Comparison of ENCODE assay signal across 8 mouse cellular contexts in the genomic region with DNA sequence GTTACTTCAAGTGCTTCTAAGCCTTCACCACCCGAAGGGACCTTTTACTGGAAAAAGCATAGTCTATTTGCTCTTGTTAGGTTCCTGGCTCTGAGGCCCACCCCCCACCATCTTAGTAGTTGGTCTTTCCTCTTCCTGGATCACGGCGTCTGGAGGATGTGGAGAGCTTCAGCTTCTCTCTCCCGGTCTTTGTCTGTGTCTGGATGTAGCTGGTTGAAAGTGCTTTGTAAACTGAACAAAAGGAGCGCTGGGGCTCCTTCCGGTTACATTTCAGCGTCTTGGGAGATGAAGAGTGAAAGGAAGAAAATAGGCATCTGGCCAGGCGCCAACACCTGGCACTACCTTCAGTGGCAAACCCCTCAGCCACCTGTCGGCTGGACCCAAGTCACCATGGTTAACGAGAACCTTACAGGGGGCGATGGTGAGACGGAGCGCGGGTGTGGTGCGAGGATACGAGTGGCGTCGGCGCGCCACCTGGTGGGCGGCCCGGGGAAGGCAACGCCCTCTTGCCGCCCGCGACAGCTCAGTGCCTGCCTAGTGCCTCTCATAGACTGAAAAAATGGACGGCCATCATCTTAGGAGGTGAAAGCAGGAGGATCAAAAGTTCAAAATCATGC. TPM values are rescaled to one million over a fixed set of nuclear protein-coding genes. Genes with fewer than 3 reads are reported as not detected.
DNase-seq lines count a peak whose midpoint lies in the region; ATAC-seq and TF ChIP-seq lines count a peak whose summit lies in the region.

No protein-coding gene starts in this region.

- no peak overlapping the region for H3K9ac ChIP-seq in embryonic facial prominence, embryonic 14.5 days (ENCODE audit: low read depth, low read length)
- H3K9ac ChIP-seq in kidney, embryonic 15.5 days = no peak overlapping the region
- H3K9ac ChIP-seq in limb, embryonic 15.5 days = no peak overlapping the region
- H3K9ac ChIP-seq in midbrain, postnatal 0 days (replicated peaks; ENCODE audit: low read length, poor library complexity, severe bottlenecking) = no peak overlapping the region

- H3K27ac ChIP-seq in bone marrow, adult 2 months (ENCODE audit: control insufficient read depth, insufficient read depth, low read depth, low read length, poor library complexity) = no peak overlapping the region
- peak overlapping the region; percentile 31 for H3K27ac ChIP-seq in embryonic facial prominence, embryonic 14.5 days (replicated peaks; ENCODE audit: low read depth, low read length)
- peak overlapping the region; percentile 38; the same call in 1 of the 2 replicates for H3K27ac ChIP-seq in heart, embryonic 10.5 days
- no peak overlapping the region for H3K27ac ChIP-seq in kidney, embryonic 15.5 days
- H3K27ac ChIP-seq in limb, embryonic 15.5 days = no peak overlapping the region
- no peak overlapping the region for H3K27ac ChIP-seq in midbrain, postnatal 0 days (ENCODE audit: low read depth, low read length)

- H3K27me3 ChIP-seq in embryonic facial prominence, embryonic 14.5 days (replicated peaks; ENCODE audit: control insufficient read depth, insufficient read depth, low read length) = 0 out of 2 replicates have a peak, but pooled peaks cover 3% of the 10 kb centered on the region
- H3K27me3 ChIP-seq in heart, embryonic 10.5 days (ENCODE audit: insufficient read depth, poor library complexity, severe bottlenecking) = peaks cover 48% of the 10 kb centered on the region
- H3K27me3 ChIP-seq in kidney, embryonic 15.5 days = peaks cover 34% of the 10 kb centered on the region
- peaks cover 12% of the 10 kb centered on the region for H3K27me3 ChIP-seq in limb, embryonic 15.5 days
- H3K27me3 ChIP-seq in midbrain, postnatal 0 days (ENCODE audit: insufficient read depth, low read length) = no peaks in the 10 kb centered on the region; the same call in 1 of the 2 replicates

- peak; percentile 90 for DNase-seq in A20 (ENCODE audit: low read depth, low spot score)
- DNase-seq in embryonic facial prominence, embryonic 14.5 days (ENCODE audit: low spot score) = peak; percentile 93
- peak; percentile 91 for DNase-seq in heart, embryonic 10.5 days (ENCODE audit: low spot score)
- DNase-seq in midbrain, postnatal 0 days (ENCODE audit: low spot score) = peak; percentile 92
- peak; percentile 77 to 91 for DNase-seq in spleen, postnatal 10 days (ENCODE audit: low spot score in 2 of 2)

- H3K9me3 ChIP-seq in embryonic facial prominence, embryonic 14.5 days (ENCODE audit: control insufficient read depth, low read length) = no peaks in the 10 kb centered on the region
- H3K9me3 ChIP-seq in heart, embryonic 10.5 days = no peaks in the 10 kb centered on the region
- no peaks in the 10 kb centered on the region for H3K9me3 ChIP-seq in kidney, embryonic 15.5 days (replicated peaks)
- H3K9me3 ChIP-seq in limb, embryonic 15.5 days = no peaks in the 10 kb centered on the region
- no peaks in the 10 kb centered on the region for H3K9me3 ChIP-seq in midbrain, postnatal 0 days (ENCODE audit: low read length)

- TF ChIP-seq CTCF in bone marrow, adult 2 months (IDR thresholded peaks at IDR 0.05; ENCODE audit: control insufficient read depth, insufficient read depth, low read length) = peak; percentile 97
- TF ChIP-seq CTCF in midbrain, postnatal 0 days (IDR thresholded peaks at IDR 0.05) = peak; percentile 99

- WGBS in bone marrow, adult 2 months = 3% methylated on average over 27 of the region's 27 CpGs
- WGBS in embryonic facial prominence, embryonic 14.5 days = 6% methylated on average over 27 of the region's 27 CpGs
- WGBS in heart, embryonic 10.5 days = 9% methylated on average over 27 of the region's 27 CpGs
- WGBS in kidney, embryonic 15.5 days = 8% methylated on average over 26 of the region's 27 CpGs
- 5% methylated on average over 27 of the region's 27 CpGs for WGBS in limb, embryonic 15.5 days
- 3% methylated on average over 27 of the region's 27 CpGs for WGBS in midbrain, postnatal 0 days

- TF ChIP-seq POLR2A in bone marrow, adult 2 months (IDR thresholded peaks at IDR 0.05; ENCODE audit: borderline replicate concordance, control insufficient read depth, low read depth, low read length) = peak; percentile 34; the same call in 1 of the 2 replicates

- peak overlapping the region; percentile 49 for H3K4me2 ChIP-seq in embryonic facial prominence, embryonic 14.5 days (ENCODE audit: low read depth, low read length)
- H3K4me2 ChIP-seq in kidney, embryonic 15.5 days = peak overlapping the region; percentile 58
- H3K4me2 ChIP-seq in limb, embryonic 15.5 days = peak overlapping the region; percentile 42
- peak overlapping the region; percentile 29; the same call in 1 of the 2 replicates for H3K4me2 ChIP-seq in midbrain, postnatal 0 days (ENCODE audit: low read depth, low read length, poor library complexity, severe bottlenecking)

- no peaks in the 10 kb centered on the region for H3K36me3 ChIP-seq in embryonic facial prominence, embryonic 14.5 days (ENCODE audit: control insufficient read depth, insufficient read depth, low read length)
- H3K36me3 ChIP-seq in heart, embryonic 10.5 days = no peaks in the 10 kb centered on the region
- no peaks in the 10 kb centered on the region for H3K36me3 ChIP-seq in kidney, embryonic 15.5 days
- no peaks in the 10 kb centered on the region for H3K36me3 ChIP-seq in limb, embryonic 15.5 days
- no peaks in the 10 kb centered on the region for H3K36me3 ChIP-seq in midbrain, postnatal 0 days (ENCODE audit: insufficient read depth, low read length)

- ATAC-seq in embryonic facial prominence, embryonic 14.5 days (ENCODE audit: low read depth) = peak; percentile 77
- ATAC-seq in kidney, embryonic 15.5 days (replicated peaks; ENCODE audit: low FRiP score) = peak; percentile 52
- ATAC-seq in limb, embryonic 15.5 days (ENCODE audit: insufficient number of reproducible peaks, low FRiP score, low TSS enrichment, low read depth) = 0 out of 2 replicates have a peak, but pooled peaks have one; percentile 42
- peak; percentile 74 for ATAC-seq in midbrain, postnatal 0 days (ENCODE audit: low FRiP score)

- H3K4me3 ChIP-seq in bone marrow, adult 2 months (replicated peaks; ENCODE audit: control insufficient read depth, low read depth, low read length) = peak overlapping the region; percentile 38
- H3K4me3 ChIP-seq in embryonic facial prominence, embryonic 14.5 days (ENCODE audit: low read depth, low read length) = peak overlapping the region; percentile 24
- H3K4me3 ChIP-seq in heart, embryonic 10.5 days = peak overlapping the region; percentile 43
- H3K4me3 ChIP-seq in kidney, embryonic 15.5 days (replicated peaks) = peak overlapping the region; percentile 25
- H3K4me3 ChIP-seq in limb, embryonic 15.5 days = peak overlapping the region; percentile 27
- peak overlapping the region; percentile 1; the same call in 1 of the 2 replicates for H3K4me3 ChIP-seq in midbrain, postnatal 0 days (ENCODE audit: low read depth, low read length)

- peaks cover 2% of the 10 kb centered on the region; the same call in 1 of the 2 replicates for H3K4me1 ChIP-seq in bone marrow, adult 2 months (ENCODE audit: control insufficient read depth, insufficient read depth, low read length)
- peaks cover 4% of the 10 kb centered on the region for H3K4me1 ChIP-seq in embryonic facial prominence, embryonic 14.5 days (ENCODE audit: control insufficient read depth, insufficient read depth, low read length)
- peaks cover 31% of the 10 kb centered on the region for H3K4me1 ChIP-seq in heart, embryonic 10.5 days
- H3K4me1 ChIP-seq in kidney, embryonic 15.5 days = peaks cover 47% of the 10 kb centered on the region
- peaks cover 34% of the 10 kb centered on the region for H3K4me1 ChIP-seq in limb, embryonic 15.5 days
- no peaks in the 10 kb centered on the region for H3K4me1 ChIP-seq in midbrain, postnatal 0 days (ENCODE audit: insufficient read depth, low read length)

RNA-seq across cellular contexts. Expression of a gene that starts 6.2 kb away (rescaled TPM):
- not detected in 2 replicates for polyA plus RNA-seq in bone marrow, adult 2 months (2011; ENCODE audit: insufficient read depth, insufficient read length, low replicate concordance, missing spikeins)
- polyA plus RNA-seq in embryonic facial prominence, embryonic 14.5 days (2014; fragmentation: Nextera tagmentation; extraction: Ambion mirVana) = 0.72 and 1.1 TPM in 2 replicates
- 0.21 and 0.77 TPM in 2 replicates for polyA plus RNA-seq in heart, embryonic 10.5 days (2016; fragmentation: Nextera tagmentation; extraction: Ambion mirVana)
- polyA plus RNA-seq in kidney, embryonic 15.5 days (2015; fragmentation: Nextera tagmentation; extraction: Ambion mirVana) = 0.32 and 0.40 TPM in 2 replicates
- 0.69 and 0.70 TPM in 2 replicates for polyA plus RNA-seq in limb, embryonic 15.5 days (2015; fragmentation: Nextera tagmentation; extraction: Ambion mirVana)
- 22.3 and 22.8 TPM in 2 replicates for total RNA-seq in midbrain, postnatal 0 days (2014; rRNA removed)
- 5.1 and 5.6 TPM in 2 replicates for polyA plus RNA-seq in midbrain, postnatal 0 days (2015; fragmentation: Nextera tagmentation; extraction: Ambion mirVana)

Comparison
In these comparisons a context has a peak if more than half of its experiments do, and no peak if none do; other contexts are left out.
1. H3K27ac ChIP-seq: peak in embryonic facial prominence, embryonic 14.5 days (single experiment) and heart, embryonic 10.5 days (single experiment); none in bone marrow, adult 2 months (single experiment), kidney, embryonic 15.5 days (single experiment), limb, embryonic 15.5 days (single experiment) and midbrain, postnatal 0 days (single experiment).
2. Peak in every context shown above with its lines, with median percentiles within 50 percentile points of each other: DNase-seq, H3K4me3 ChIP-seq, ATAC-seq and H3K4me2 ChIP-seq.